Mouse (Mus musculus) adrenal gland, adult 2 months (tissue): ENCODE measurements at regions not wholly inside any gene's neighbourhood (a gene's known extent, or its start where the extent isn't known, plus 50 kb on each side); places are given as distances from the start of the nearest gene placed in this dataset.
"Not testable (repeated sequence)": the region's sequence is repeated elsewhere in the genome, so short reads cannot be mapped to it uniquely, and the experiment has no call there.

ENCODE experiments used
- DNase-seq: peaks from one replicate; pipeline ENCODE4 v3.0.0; 2021

- DNase-seq: no peak
These were observed 102.0 kb upstream of the Ghr start for GRCm38 (mm10) chr15:3685254-3685653.

- DNase-seq: not testable (repeated sequence)
These were observed 93.7 kb upstream of the Ghr start for GRCm38 (mm10) chr15:3677026-3677425.

- DNase-seq: no peak
These were observed 89.3 kb upstream of the Ghr start for GRCm38 (mm10) chr15:3672586-3672985.

- no peak for DNase-seq
These were observed 87.9 kb upstream of the Ghr start for GRCm38 (mm10) chr15:3671169-3671568.

DNA sequence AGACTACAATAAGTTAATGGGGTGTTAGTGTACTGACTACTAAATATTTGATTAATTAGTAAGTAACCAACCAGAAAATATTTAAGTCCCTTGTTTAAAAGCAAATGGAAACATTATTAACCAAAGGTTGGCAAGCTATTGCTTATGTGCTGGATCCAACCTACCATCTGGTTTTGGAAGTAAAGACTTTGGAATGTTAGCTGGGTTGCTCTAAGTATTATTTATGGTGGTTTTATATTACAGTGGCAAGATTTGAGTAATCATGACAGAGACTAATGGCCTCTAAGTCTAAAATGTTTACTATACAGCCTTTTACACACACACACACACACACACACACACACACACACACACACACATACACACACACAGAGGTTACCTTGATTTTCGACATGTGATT, 86.1 kb upstream of the Ghr start:
- no peak for DNase-seq

- no peak for DNase-seq
These were observed 85.6 kb upstream of the Ghr start for GRCm38 (mm10) chr15:3668863-3669262.

DNA sequence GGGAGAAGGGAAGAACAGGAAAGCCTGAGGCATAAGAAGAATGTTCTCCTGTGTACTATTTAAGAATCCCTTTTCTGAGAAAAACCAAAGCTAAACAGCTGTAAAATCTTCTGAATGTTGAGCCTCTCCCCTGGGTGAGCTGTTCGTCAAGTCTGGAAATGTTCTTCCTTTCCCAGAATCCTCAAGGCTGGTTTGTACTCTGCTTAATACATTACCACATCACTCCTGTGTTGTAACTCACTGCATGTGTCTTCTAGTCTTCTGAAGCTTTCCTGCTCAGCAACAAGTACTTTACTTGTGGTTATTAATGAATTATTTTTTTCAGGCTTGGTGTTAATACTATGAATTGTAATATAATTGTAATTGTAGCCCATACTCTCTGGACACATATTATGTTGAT, 65.4 kb upstream of the Ghr start:
- DNase-seq: no peak

GRCm38 (mm10) chr15:3640091-3640490, 56.8 kb upstream of the Ghr start:
- DNase-seq: no peak
